Mouse (Mus musculus): ENCODE measurements at regions not wholly inside any gene's neighbourhood (a gene's known extent, or its start where the extent isn't known, plus 50 kb on each side); places are given as distances from the start of the nearest gene placed in this dataset.

DNA sequence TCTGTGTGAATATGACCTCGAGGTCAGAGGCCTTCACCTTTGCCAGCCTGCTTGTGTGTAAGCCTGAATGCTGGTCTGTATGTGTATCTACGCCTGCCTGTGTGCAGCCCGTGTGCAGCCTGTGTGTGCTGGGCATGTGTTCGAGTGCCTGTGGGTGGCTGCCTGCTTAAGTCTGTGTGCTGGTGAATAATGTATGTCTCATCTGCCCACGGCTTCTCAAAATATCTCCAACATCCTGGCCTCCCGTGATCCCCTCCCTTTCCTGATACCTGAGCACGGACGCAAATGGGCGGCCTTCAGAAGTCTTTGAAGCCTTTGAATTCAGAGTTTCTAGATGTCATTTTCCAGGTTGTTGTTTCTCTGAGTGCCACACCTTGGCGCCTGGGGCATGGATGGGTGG is 170.1 kb upstream of the Zfp64 start:
- no peak for TF ChIP-seq POLR2A (IDR thresholded peaks at IDR 0.05; ENCODE audit: insufficient read length, low read depth)
- TF ChIP-seq POLR2AphosphoS2 (IDR thresholded peaks at IDR 0.05; ENCODE audit: insufficient read length, low read depth): no peak
- no peak for TF ChIP-seq TCF12 (IDR thresholded peaks at IDR 0.05; ENCODE audit: insufficient read depth, poor library complexity, severe bottlenecking)
- no peak for TF ChIP-seq MAX (IDR thresholded peaks at IDR 0.05; ENCODE audit: low read depth)
- no peak for TF ChIP-seq E2F4 (IDR thresholded peaks at IDR 0.05; ENCODE audit: insufficient read depth)
- TF ChIP-seq TCF3 (IDR thresholded peaks at IDR 0.05; ENCODE audit: insufficient read length, low read depth): no peak
- TF ChIP-seq CEBPB (IDR thresholded peaks at IDR 0.05; ENCODE audit: insufficient read depth, poor library complexity, severe bottlenecking): no peak

All from myocyte (in vitro differentiated cells).